Mouse (Mus musculus): ENCODE data around the gene Rnf130.

Gene Rnf130

GRCm38 (mm10) chr11:49983875-49984552 is 41.1 kb upstream of the Rnf130 start:
- H3K27me3 ChIP-seq (ENCODE audit: insufficient read depth, low read length): peaks cover 3% of the 10 kb centered on the region; the same call in 1 of the 2 replicates
- no peak overlapping the region for H3K4me3 ChIP-seq (replicated peaks; ENCODE audit: low read length)
- no peaks in the 10 kb centered on the region for H3K36me3 ChIP-seq (ENCODE audit: insufficient read depth, low read length)
- no peak for TF ChIP-seq NANOG (IDR thresholded peaks at IDR 0.05; ENCODE audit: borderline replicate concordance, low read length)
- no peak for TF ChIP-seq POU5F1 (IDR thresholded peaks at IDR 0.05; ENCODE audit: borderline replicate concordance, low read length)
- no peak for TF ChIP-seq CTCF (conservative IDR thresholded peaks at IDR 0.05; ENCODE audit: low read length)
- peaks cover 11% of the 10 kb centered on the region for H3K4me1 ChIP-seq (replicated peaks; ENCODE audit: low read depth, low read length)
- H3K9me3 ChIP-seq (ENCODE audit: low read length): no peaks in the 10 kb centered on the region

DNA sequence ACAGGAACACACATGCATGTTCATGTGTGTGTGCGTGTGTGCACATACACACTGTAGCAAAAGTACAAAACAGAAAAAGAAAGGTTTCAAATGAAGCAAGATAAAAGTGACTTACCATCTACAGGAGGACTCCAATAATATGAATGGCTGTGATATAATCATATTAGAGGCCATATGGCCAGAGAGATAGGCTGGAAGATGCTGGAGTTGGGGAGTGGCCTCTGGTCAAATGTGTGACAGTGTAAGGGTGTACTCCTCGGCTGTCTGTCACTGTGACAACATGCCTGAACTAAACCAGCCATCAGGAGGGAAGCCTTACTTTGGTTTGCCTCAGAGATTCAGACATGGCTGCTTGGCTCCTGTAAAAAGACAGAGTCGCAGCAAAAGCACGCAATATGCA is 40.1 kb upstream of the Rnf130 start:
- Histone ChIP-seq H3K27me3 (ENCODE audit: insufficient read depth, low read length) (peaks cover 3% of the 10 kb centered on the region; the same call in 1 of the 2 replicates), H3K9me3 (ENCODE audit: low read length) (no peaks in the 10 kb centered on the region), H3K36me3 (ENCODE audit: insufficient read depth, low read length) (no peaks in the 10 kb centered on the region), H3K4me1 (replicated peaks; ENCODE audit: low read depth, low read length) (peaks cover 11% of the 10 kb centered on the region), H3K4me3 (replicated peaks; ENCODE audit: low read length) (no peak overlapping the region)
- no peak for TF ChIP-seq POU5F1 (IDR thresholded peaks at IDR 0.05; ENCODE audit: borderline replicate concordance, low read length)

DNA sequence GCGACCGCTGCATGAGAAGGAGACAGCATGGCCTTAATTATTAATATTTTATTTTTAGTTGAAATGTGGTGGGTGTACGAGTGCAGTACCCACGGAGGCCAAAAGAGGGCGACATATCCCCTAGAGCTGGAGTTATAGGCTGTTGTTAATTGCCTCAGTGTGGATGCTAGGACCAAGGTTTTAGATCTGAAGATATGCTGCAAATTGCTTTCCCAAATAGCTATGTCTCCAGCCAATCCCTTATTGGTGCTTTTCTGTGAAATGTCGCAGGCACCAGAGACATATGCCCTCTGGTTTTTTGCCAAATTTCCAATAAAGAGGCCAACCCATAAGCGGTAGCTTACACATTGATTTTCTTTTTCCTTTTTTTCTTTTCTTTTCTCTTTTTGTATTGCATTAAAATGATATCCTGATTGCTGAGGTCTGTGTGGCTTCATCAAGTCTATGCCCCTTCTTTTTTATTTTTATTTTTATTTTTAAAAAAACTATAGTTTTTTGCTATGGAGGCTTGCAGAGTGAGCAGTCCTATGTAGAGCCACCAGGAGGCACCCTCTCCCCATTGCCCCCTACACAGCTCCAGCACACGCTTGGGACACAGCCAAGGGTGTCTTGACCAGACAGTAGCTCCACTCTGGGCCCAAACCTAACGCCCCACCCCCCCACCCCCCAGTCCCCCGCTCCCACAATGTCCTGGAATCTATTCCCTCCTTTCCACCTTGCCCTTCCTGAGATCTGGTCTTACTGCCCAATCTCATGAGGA is 38.7 kb upstream of the Rnf130 start:
- peaks cover 3% of the 10 kb centered on the region; the same call in 1 of the 2 replicates for H3K27me3 ChIP-seq (ENCODE audit: insufficient read depth, low read length)
- H3K9me3 ChIP-seq (ENCODE audit: low read length): no peaks in the 10 kb centered on the region
- H3K36me3 ChIP-seq (ENCODE audit: insufficient read depth, low read length): no peaks in the 10 kb centered on the region
- peaks cover 11% of the 10 kb centered on the region for H3K4me1 ChIP-seq (replicated peaks; ENCODE audit: low read depth, low read length)
- no peak overlapping the region for H3K4me3 ChIP-seq (replicated peaks; ENCODE audit: low read length)
- TF ChIP-seq POU5F1 (IDR thresholded peaks at IDR 0.05; ENCODE audit: borderline replicate concordance, low read length) (no peak), NANOG (IDR thresholded peaks at IDR 0.05; ENCODE audit: borderline replicate concordance, low read length) (no peak), CTCF (conservative IDR thresholded peaks at IDR 0.05; ENCODE audit: low read length) (peak; percentile 96)

DNA sequence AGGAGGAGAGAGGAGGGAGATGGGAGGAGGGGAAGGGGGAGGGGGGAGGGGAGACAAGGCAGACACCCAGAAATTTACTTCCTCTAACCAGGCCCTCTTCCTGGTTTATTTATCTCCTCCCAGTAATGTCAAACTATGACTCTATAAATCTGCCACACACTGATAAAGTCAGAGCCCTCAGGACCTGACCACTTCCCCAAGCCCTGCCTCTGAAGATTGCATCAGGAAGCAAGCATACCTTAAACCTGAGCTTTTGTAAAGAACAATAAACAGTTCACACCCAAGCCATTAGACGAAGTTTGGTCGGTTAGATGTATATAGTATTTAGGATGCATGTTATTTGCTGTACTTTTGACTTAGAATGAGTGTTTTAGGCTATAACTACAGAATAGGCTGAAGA is 30.6 kb upstream of the Rnf130 start:
- no peak for TF ChIP-seq POU5F1 (IDR thresholded peaks at IDR 0.05; ENCODE audit: borderline replicate concordance, low read length)
- TF ChIP-seq CTCF (conservative IDR thresholded peaks at IDR 0.05; ENCODE audit: low read length): no peak
- TF ChIP-seq NANOG (IDR thresholded peaks at IDR 0.05; ENCODE audit: borderline replicate concordance, low read length): no peak
- Histone ChIP-seq H3K36me3 (ENCODE audit: insufficient read depth, low read length) (no peaks in the 10 kb centered on the region), H3K9me3 (ENCODE audit: low read length) (no peaks in the 10 kb centered on the region), H3K27me3 (ENCODE audit: insufficient read depth, low read length) (no peaks in the 10 kb centered on the region), H3K4me3 (replicated peaks; ENCODE audit: low read length) (no peak overlapping the region), H3K4me1 (replicated peaks; ENCODE audit: low read depth, low read length) (peaks cover 5% of the 10 kb centered on the region; the same call in 1 of the 2 replicates)

DNA sequence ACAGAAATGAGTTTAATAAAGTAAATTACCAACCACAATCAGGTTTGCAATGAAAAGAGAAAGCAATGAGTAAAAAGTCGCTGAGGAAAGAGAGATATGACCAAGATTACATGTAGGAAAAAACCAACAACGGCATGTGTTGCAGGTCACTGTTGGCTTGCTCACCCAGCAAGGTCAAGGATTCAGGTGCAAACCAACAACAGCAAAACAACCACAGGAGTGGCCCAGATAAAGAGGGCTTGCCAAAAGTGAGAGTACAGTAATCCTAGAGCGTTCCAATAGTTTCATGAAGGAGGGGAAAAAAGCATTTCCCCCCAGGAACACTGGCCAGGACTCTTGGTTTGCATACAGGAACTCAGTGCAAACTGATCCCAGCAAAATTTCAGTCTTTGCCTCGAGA is 28.7 kb upstream of the Rnf130 start:
- Histone ChIP-seq H3K4me1 (replicated peaks; ENCODE audit: low read depth, low read length) (peaks cover 16% of the 10 kb centered on the region), H3K4me3 (replicated peaks; ENCODE audit: low read length) (no peak overlapping the region), H3K9me3 (ENCODE audit: low read length) (no peaks in the 10 kb centered on the region), H3K36me3 (ENCODE audit: insufficient read depth, low read length) (no peaks in the 10 kb centered on the region), H3K27me3 (ENCODE audit: insufficient read depth, low read length) (no peaks in the 10 kb centered on the region)
- TF ChIP-seq POU5F1 (IDR thresholded peaks at IDR 0.05; ENCODE audit: borderline replicate concordance, low read length) (no peak), NANOG (IDR thresholded peaks at IDR 0.05; ENCODE audit: borderline replicate concordance, low read length) (no peak)

- Histone ChIP-seq H3K27me3 (ENCODE audit: insufficient read depth, low read length) (no peaks in the 10 kb centered on the region), H3K4me3 (replicated peaks; ENCODE audit: low read length) (no peak overlapping the region), H3K4me1 (replicated peaks; ENCODE audit: low read depth, low read length) (peaks cover 16% of the 10 kb centered on the region), H3K36me3 (ENCODE audit: insufficient read depth, low read length) (no peaks in the 10 kb centered on the region), H3K9me3 (ENCODE audit: low read length) (no peaks in the 10 kb centered on the region)
- TF ChIP-seq CTCF (conservative IDR thresholded peaks at IDR 0.05; ENCODE audit: low read length): no peak
- no peak for TF ChIP-seq POU5F1 (IDR thresholded peaks at IDR 0.05; ENCODE audit: borderline replicate concordance, low read length)
- TF ChIP-seq NANOG (IDR thresholded peaks at IDR 0.05; ENCODE audit: borderline replicate concordance, low read length): no peak
Measured at GRCm38 (mm10) chr11:49997321-49997720, 27.8 kb upstream of the Rnf130 start.

GRCm38 (mm10) chr11:50002853-50003252 is 22.3 kb upstream of the Rnf130 start:
- Histone ChIP-seq H3K36me3 (ENCODE audit: insufficient read depth, low read length) (no peaks in the 10 kb centered on the region), H3K4me1 (replicated peaks; ENCODE audit: low read depth, low read length) (peaks cover 35% of the 10 kb centered on the region), H3K27me3 (ENCODE audit: insufficient read depth, low read length) (no peaks in the 10 kb centered on the region), H3K9me3 (ENCODE audit: low read length) (no peaks in the 10 kb centered on the region), H3K4me3 (replicated peaks; ENCODE audit: low read length) (no peak overlapping the region)
- TF ChIP-seq POU5F1 (IDR thresholded peaks at IDR 0.05; ENCODE audit: borderline replicate concordance, low read length) (no peak), CTCF (conservative IDR thresholded peaks at IDR 0.05; ENCODE audit: low read length) (no peak), NANOG (IDR thresholded peaks at IDR 0.05; ENCODE audit: borderline replicate concordance, low read length) (no peak)

DNA sequence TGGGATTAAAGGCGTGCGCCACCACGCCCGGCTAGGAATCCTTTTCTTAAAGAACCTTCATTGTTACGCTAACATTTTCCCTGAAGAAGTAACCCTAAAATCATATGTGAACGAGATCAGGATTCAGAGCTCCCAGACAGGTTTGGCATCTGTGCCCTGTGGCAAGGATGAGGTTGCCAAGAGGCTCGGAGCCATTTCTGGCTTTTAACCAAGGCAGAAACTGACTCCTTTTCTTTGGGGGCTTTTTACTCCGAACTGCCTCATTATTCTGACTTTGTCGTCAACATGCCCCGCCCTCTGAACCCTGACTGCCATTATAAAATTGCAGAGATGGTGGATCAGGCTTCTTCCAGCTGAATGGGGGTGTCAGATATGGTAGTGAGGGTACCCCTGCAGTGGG is 17.4 kb upstream of the Rnf130 start:
- peaks cover 59% of the 10 kb centered on the region for H3K4me1 ChIP-seq (replicated peaks; ENCODE audit: low read depth, low read length)
- TF ChIP-seq POU5F1 (IDR thresholded peaks at IDR 0.05; ENCODE audit: borderline replicate concordance, low read length) (no peak), NANOG (IDR thresholded peaks at IDR 0.05; ENCODE audit: borderline replicate concordance, low read length) (no peak), CTCF (conservative IDR thresholded peaks at IDR 0.05; ENCODE audit: low read length) (no peak)

More for the DNA sequence above, 17.4 kb upstream of the Rnf130 start:
- no peaks in the 10 kb centered on the region for H3K36me3 ChIP-seq (ENCODE audit: insufficient read depth, low read length)
- peaks cover 14% of the 10 kb centered on the region for H3K27me3 ChIP-seq (ENCODE audit: insufficient read depth, low read length)
- peak overlapping the region; percentile 55 for H3K4me3 ChIP-seq (replicated peaks; ENCODE audit: low read length)
- H3K9me3 ChIP-seq (ENCODE audit: low read length): no peaks in the 10 kb centered on the region
